Mouse (Mus musculus) megakaryocyte-erythroid progenitor cell, adult 5-6 weeks (primary cell): ENCODE data around the gene Gm498. TPM values are rescaled to one million over a fixed set of nuclear protein-coding genes. Genes with fewer than 3 reads are reported as not detected.

Source experiments
- ATAC-seq: replicated peaks from 2 replicates; pipeline ENCODE4 v1.8.0; 2016; ENCODE audit warnings: mild to moderate bottlenecking, inconsistent platforms; ENCODE audit not compliant: severe bottlenecking, poor library complexity, low FRiP score, low TSS enrichment
- total RNA-seq, 2 experiments: library from RNA; stranded (forward) in 1 of 2; stranded (reverse) in 1 of 2; fragments of 200-1000, 215-1000 nt in 1 of 2; fragments of >200 nt in 1 of 2; fragmentation: Nextera tagmentation in 1 of 2; gene quantifications; 2 replicates each; pipeline ENCODE4 v1.2.3; 2014 to 2017

The Gm498 gene
- total RNA-seq (2014; fragmentation: Nextera tagmentation): not detected in 2 replicates
- not detected in 2 replicates for total RNA-seq (2017)

DNA sequence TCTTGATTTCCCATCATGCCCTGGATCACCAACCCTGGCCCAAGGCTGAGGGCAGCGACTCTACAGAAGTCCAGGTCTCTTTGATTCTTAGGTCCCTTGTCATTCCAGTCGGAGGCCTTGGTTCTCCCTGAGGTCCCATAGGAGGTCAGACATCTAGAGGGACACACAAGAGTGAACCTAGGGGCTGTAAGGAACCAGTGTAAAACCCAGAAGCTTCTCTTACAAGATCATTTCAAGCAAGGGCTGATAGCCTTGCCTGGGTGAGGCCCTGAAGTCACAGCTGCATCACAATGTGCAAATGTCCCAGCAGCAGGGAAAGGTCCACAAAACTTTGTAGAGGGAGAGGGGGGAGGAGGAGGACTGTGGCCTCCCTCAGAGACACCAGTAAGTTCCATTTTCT is at the start of gene Gm498:
TSS of gene Gm498 (plus strand) at position 301 of the 400 bp plus-strand sequence.
- no peak for ATAC-seq

DNA sequence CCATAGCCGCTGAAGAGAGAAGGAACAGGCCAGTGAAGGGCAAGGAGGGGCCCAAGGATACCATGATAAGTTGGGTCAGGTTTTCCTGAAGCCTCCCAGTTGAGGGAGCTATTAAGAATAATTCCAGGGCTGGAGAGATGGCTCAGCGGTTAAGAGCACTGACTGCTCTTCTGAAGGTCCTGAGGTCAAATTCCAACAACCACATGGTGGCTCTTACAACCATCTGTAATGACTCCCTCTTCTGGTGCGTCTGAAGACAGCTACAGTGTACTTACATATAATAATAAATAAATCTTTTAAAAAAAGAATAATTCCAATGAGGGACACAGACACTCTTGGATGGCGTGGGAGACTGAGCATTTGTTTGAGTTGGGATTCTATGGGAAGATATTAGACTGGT is 47.4 kb upstream of the Gm498 start:
- no peak for ATAC-seq

DNA sequence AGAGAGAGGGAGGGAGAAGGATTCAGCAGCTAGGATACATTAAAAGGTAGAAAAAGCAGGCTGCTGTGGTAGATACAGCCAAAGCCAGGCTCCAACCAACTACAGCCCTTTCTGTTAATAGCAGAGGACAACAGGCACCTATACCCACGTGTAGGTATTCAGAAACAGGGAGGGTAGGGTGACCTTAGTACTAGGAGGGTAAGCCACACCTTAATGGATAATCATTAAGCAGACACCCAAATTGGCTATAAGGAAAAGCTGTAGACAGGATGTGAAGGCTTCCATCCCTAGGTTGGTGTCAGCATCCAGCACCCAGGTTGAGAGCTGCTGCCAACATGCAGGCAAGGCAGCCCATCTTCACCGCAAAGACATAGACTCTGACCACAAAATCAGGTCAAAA is 45.4 kb upstream of the Gm498 start:
- no peak for ATAC-seq

DNA sequence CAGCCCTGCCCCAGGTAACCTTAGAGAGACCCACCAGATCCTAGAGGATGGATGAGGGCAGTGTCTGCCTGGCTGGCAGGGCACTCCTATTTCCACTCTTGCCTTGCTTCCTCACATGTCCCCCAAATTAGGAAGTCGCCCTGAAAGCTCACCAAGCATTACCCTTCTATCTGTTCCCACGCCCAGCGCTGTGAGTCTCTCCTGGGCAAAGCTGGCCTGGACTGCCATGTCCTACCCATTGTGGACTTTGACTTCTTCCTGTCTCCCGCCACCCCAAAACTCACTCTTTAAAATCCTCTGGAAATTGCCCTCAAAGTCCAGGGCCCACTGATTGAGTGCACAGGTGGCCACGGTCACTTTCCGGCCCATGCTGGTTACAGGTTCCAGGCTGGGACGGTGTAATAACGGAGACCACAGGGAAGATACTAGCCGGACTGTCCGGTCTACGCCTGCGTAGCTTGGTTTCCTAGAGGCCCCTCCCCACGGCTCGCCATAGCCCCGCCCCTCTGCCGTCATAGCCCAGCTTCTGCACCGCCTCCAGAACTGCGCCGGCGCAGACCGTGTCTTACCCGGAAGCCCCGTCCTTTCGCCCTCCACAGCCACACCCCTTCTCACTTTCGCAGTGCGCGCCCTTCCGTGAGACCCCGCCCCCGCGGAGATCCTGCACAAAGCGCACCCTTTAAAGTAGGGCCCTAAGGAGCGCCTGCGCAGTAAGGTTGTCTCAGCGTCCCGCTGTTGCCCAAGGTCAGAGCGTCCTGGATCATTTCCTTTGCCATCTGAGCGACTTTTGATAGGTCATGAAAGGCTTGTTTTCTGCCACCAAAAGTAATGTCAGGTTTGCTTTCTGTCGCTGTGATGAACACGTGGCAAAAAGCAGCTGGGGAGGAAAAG is 44.0 kb upstream of the Gm498 start, which contains the start of the genes Nadsyn1 and Dhcr7:
TSS of gene Nadsyn1 (minus strand) at position 475 of the 891 bp plus-strand sequence.
TSS of gene Dhcr7 (plus strand) at position 771 of the 891 bp plus-strand sequence.
- peak; percentile 99 for ATAC-seq

DNA sequence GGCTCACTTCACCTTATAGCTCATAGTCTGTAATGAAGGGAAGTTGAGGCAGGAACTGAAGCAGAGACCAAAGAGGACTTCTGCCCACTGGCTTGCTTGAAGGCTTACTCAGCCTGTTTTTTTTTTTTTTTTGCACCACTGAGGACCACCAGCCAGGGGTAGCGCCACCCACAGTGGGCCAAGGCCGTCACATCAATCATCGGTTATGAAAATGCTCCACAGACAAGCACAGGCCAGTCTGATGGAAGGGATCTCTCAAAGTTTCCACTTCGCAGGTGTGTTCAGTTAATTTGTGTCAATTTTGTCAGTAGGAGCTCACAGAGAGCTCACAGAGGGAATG is 43.4 kb upstream of the Gm498 start:
- ATAC-seq: no peak

DNA sequence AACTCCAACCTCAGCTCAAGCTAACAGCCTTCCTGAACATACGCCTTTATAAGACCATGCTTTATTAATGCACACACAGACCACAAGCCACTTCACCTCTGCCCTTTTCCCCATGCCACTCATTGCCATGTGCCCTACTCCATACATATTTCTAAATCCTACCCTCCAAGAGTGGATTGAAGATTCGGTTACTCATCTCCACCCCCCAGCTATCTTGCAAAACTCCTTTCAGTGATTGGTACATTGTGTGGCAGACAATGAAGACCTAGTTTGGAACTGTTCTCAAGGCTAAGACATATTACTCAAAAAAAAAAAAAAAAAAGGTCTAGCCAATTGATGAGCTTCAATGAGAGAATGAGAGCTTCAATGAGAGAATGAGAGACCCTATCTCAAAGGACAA is 39.7 kb upstream of the Gm498 start:
- ATAC-seq: no peak

DNA sequence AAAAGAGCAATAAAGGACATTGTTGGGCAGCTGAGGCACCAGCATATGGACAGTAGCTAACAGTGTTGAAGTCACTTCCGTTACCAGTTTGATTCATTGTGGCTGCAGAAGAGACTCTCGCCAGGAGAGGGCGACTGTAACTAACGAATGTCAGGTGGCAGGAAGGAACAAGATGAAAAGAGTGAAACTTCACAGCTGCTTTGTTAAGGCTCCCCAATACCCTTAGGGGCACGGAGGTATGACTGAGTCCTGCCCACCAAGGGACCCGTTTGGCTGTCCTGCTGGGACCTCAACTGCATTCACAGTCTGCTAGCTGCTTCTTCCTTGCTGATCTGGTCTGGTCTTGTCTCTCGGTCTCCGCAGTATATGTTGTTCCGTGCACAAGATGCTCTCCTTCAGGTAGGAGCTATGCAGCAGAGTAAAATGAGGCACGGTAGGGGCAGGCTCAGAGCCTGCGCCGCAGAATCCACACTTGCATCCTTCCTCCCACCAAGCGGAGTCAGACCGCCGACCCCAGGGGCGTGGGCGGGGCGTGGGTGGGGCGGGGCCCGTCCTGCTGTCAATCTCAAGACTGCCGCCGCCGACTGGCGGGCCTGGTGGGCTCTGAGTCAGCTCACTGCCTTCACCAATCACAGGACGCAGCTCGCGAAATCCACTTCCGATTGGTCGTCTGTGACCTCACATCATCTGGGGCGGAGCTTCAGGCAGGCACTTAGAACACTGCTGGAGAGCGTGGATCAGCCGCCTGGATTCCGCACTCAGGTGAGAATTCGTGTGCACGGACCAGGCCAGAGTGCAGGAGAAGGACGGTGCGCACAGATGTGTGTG is 36.9 kb upstream of the Gm498 start:
- peak; percentile 98 for ATAC-seq

DNA sequence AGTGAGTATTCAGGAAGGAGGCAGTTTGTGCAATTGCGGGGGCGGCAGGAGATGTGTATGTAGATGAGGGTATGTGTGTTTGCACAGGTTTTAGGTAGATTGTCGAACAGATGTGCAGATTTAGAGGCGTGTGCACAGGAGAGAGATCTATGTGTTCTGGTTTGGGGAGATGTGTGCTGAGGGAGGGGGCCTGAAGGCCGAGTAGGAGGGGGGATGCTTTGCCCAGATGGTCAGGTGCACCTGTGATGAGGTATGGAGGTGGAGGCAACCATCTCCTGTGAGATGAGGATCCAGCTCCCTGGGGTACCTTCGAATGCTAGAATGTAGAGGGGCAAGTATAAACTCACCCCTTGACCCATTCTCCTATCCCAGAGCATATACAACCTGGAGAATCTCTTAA is 36.2 kb upstream of the Gm498 start:
- ATAC-seq: no peak

DNA sequence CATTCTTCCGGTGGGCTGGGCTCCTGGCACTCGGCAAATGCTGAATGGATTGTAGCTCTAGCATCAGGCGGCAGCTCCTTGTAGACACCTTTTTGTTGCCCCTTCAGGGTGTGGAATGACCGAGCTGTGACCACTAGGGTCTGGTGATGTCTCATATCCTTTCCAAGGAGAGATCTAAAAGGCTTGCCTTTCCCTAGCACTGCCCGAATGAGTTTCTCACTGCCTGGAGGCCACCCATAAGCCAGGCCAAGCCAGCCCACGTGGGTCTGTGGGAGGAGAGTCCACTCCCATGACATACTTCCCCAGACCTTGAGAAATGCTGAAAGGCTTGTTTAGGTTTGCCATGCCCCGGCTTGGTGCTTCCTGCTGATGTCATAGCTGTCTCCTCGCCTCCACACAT is 34.4 kb upstream of the Gm498 start:
- no peak for ATAC-seq

DNA sequence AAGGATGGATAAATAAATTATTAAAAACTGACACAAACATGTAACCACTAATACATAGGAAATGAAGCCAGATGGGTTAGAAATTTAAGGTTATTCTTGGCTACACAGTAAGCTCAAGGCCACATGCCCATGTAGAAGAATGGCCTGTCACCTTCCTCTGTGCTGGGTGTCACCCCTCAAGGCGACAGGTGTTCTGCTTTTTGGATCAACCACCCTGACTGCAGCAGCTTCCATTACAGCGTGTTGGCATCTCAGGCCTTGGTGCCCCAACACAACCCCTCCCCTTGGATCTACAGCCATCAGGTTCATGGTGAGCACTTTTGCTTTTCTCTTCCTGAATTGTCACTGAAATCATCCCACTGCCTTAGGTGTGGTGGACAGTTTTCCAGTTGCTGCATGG is 34.0 kb upstream of the Gm498 start:
- ATAC-seq: no peak

DNA sequence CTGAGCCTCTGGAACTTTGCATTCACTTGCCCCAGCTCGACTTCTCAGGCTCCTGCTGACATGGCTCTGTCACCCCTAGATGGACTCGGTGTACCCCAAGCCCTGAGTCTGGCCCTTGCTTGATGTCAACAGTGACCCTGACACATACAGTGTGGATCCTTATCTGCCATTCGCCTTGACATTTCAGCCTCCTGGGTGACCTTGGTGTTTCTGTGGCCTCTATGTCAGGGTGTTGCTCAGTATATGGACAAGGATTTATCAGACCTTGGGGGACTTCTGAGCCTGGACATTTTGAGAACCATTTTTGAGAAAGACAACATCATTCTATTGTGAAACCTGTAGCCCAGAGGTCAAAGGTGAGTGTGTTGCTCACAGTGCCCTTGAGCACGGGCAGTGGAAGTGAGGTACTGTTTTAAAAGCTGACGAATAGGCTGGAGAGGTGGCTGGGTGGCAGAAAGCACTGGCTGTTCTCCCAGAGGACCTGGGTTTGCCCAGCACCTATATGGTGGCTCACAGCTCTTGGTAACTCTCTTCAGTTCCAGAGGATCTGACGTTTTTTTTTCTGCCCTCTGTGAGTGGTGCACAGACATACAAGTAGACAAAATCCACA is 33.0 kb upstream of the Gm498 start:
- ATAC-seq: no peak

DNA sequence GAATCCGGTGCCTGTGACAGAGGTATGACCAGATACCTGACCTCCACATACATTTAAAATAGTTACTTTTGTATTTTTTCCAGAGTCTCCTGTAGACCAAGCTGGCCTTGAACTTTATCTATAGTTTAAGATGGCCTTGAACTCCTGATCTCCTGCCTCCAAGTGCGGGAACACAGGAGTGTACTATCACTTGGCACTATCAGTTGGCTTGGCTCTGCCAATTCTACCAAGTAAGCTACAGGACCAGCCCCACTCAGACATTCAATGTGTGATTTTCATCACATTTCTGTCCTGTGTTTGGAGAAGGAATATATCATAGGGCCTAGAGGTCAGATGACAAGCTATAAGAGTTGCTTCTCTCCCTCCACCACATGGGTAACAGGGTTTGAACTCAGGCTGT is 32.3 kb upstream of the Gm498 start:
- ATAC-seq: no peak

DNA sequence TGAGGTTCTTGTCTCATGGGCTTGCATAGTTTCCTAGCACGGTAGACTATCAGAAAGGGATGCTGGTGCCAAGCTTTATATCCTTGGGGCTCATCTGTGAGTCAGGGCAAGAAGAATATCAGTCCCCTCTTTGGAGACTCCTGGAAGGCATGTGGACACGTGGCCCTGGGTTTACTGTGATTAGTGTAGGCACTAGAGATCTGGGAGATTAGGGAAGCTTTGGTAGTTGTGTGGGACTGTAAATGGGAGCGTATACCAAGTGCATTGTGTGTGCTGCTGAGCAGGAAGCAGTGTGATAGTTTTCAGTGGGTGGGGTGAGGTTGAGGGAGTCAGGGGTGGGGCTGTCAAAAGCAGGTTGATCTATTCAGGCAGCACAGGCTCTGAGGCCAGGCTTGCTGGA is 31.7 kb upstream of the Gm498 start:
- peak; percentile 20; the same call in 1 of the 2 replicates for ATAC-seq

DNA sequence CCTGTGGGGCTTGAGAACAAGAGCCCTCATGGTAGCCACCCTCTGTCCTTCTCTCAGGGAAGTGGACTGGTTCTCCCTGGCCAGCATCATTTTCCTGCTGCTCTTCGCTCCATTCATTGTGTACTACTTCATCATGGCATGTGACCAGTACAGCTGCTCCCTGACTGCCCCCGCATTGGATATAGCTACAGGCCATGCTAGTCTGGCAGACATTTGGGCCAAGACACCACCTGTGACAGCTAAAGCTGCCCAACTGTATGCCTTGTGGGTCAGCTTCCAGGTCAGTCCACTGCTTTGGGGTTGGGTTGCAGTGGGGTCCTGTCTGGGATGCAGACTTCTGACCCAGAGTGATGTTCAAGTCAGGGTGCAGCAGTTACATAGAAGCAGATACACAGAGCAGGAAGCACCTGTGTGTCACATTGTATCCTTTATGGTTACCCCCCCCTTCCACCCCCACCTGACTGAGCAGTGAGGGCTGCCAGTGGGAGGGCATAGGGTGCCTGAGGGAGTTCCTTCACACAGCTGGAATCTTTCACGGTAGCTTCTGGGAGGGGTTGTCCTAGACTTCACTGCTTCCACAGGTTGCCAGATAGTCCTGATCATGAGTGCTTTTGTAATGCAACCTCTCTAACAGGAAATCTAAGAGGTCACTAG is 28.8 kb upstream of the Gm498 start:
- no peak for ATAC-seq

DNA sequence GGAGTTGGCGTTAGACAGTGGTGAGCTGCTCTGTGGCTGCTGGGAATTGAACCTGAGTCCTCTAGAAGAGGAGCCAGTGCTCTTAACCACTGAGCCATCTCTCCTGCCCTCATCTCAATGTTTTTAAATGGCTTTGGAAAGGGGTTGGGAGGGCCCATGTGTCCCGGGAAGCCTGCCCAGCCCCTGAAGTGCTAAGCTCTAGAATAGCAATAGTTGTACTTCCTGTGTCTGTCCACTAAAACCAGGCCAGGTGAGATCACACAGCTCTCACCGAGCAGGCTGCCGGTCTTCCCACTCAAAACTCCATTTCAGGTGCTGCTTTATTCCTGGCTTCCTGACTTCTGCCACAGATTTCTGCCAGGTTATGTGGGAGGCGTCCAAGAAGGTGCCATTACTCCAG is 26.5 kb upstream of the Gm498 start:
- no peak for ATAC-seq

DNA sequence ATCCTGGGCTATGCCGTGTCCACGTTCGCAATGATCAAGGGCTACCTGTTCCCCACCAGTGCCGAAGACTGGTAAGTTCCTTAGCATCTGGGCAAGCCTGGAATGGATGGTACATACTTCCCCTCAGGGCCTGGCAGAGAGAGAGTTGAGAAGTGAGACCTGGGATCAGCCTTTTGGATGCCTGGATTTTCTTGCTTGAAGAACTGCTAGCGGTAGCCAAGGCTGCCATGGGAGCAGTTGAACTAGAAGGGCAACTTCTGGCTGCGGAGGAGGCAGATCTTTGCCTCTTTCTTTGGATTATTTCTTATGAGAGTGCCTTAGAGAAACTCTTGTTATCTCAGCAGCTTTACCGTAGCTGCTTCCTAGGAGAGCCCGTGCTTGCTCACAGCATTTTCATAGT is 25.3 kb upstream of the Gm498 start:
- no peak for ATAC-seq

DNA sequence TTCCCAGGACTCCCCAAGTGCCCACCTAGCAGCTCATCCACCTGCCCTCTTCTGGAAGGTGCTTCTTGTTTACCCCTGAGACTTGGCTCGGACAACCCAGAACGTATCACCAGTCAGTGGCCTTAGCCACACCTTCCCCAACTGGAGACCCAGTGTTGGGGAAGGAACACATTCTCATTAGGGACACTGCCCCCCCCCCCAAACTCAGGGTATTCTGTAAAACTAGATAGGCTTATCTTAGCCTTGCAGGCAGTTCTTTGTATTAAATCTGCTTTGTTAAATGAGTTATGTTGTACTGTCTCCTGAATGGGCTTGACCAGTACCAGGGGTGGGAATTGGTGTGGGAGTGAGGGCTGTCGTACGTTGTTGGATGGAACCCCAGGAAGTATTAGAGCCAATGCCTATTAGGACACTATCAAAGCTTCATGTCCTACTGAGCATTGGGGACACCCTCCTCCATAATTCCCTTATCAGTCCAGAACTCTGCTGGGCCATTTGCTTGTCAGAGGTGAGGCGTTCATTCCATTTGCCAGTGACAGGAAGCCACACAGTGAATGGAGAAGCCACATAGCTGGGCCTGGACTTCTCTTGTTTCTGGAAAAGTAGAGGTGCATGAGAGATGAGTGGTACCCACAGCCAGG is 18.4 kb upstream of the Gm498 start:
- peak; percentile 75 for ATAC-seq

DNA sequence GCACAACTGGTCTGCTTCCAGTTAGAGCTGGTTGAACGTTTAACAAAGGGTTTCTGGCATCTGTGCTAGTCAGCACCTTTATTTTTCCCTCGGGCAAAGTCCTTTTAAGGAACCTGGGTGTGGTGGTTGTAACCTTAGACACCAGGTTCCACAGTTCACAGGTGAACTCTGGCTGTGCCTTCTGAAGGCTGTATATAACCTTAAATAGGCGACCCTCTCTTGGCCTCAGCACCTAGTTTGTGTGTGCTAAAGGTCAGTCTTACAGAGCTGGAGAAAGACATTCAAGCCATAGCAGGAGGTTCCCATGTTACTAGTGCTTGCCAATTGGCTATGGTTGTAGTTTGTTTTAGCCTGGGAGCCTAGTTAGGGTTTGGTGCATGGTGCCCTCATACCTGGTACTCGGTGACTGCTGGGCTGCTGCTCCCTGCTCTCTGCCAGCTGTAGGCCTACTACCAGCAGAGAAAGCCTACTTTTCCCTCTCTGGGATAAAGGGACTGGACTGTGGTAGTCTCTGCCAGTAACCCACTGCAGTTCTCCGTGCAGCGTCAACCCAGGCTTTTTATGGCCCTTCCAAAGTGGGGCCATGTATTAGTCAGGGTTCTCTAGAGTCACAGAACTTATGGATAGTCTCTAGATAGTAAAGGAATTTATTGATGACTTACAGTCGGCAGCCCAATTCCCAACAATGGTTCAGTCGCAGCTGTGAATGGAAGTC is 17.7 kb upstream of the Gm498 start:
- ATAC-seq: 0 out of 2 replicates have a peak, but pooled peaks have one; percentile 9
